Mouse (Mus musculus): Measurements from ENCODE around the gene Edem2.

Gene Edem2

DNA sequence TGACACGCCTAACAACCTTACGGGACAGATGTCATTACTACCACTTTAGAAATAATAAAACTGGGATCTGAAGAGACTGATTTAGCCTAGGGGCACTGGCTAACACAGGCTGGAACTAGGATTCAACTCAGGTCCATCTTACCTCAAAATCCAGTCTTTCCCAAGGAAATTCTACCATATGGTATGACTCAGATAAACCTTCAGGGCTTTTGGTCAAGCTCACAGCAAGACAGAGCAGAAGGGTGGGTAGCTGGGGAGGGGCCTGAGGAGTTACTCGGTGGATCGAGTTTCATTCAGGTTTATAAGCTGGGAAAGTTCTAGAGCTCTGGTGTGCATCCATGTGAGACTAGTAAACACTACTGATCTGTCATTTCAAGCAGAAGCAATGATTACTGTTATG is 40.1 kb downstream of the Edem2 start:
- in situ Hi-C loops (cut with MboI): no loop called here

DNA sequence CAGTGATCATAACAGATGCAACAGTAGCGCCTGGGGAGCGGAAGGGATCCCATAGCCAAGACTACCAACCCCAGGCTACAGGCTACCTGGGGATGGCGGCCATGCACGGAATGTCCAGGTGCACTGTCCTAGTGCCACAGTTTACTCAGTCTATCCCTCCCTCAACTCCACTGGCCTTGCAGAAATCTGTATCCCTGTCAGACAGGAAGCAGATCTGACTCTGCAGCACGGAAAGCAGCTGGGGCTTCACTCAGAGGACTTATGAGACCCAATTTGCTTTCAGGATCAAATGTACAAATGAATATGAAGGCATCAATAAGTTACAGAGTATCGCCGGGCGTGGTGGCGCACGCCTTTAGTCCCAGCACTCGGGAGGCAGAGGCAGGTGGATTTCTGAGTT is 41.5 kb downstream of the Edem2 start:
- in situ Hi-C loops (cut with MboI): no loop called here

DNA sequence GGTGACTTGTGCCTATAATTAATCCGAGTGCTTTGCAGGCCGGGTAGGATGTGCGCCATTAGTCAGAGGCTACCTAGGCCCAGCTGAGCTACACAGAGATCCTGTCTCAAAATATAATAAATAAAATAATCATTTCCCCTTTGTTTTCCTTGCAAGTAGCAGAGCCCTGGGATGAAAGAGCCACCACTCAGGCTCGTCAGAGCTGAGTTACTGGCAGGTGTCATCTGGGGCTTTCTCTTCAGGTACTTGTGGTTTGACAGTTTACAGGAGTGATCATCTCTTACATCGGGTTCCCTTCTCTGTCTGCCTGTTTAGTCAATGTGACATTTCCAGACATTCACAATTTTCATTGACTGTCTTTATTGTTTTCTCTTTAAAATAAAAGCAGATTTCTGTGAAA is 42.7 kb downstream of the Edem2 start:
- in situ Hi-C loops (cut with MboI): no loop called here

DNA sequence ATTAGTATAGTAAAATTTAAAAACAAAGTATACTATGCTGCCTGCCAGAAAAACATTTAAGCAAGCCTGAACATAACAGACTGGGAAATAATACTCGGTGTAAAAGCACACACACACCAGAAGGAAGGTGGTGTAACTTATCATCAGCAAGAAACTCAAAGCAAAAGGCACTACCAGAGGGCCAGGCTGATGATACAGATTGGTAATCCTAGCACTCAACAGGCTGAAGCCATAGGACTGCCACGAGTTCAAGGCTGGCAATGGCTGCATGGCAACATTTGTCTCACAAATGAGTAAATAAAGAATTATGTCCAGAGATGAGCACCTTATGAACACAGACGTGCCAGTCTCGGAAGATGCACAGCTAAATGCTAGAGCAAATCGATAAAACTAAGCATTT is 45.5 kb downstream of the Edem2 start:
- in situ Hi-C loops (cut with MboI): no loop called here

DNA sequence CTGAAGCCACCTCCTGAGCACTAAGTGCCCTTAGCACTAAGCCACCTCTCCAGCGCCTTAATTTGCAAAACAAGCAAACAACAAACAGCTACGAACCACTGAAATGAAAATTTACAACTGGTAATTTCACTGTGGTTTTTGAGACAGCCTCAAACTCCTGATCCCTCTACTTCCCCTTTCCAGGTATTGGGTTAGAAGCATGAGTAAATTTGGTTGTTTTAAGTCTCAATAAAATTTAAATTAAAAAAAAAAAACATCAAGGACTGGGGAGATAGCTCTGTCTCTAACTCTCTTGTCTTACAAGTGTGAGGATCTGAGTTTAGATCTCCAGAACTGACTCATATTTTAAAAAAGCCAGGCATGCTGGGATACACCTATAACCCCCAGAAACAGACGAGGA is 46.1 kb downstream of the Edem2 start:
- in situ Hi-C loops (cut with MboI): no loop called here

DNA sequence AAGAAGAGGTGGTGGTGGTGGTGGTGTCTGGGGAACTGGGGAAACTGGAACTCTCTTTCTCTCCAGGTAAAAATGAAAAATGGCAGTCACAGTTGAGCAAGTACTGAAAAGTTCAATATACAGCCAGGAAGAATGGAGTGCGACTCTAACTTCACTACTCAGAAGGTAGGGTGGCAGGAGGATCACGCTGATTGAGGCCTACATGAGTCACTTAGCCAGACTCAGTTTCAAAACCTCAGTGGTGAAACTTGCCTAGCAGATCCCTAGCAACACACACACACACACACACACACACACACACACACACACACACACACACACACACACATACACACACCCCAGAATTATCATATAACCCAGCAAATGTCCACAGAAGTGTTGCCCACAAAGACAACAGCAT is 47.4 kb downstream of the Edem2 start:
- in situ Hi-C loops (cut with MboI): no loop called here

DNA sequence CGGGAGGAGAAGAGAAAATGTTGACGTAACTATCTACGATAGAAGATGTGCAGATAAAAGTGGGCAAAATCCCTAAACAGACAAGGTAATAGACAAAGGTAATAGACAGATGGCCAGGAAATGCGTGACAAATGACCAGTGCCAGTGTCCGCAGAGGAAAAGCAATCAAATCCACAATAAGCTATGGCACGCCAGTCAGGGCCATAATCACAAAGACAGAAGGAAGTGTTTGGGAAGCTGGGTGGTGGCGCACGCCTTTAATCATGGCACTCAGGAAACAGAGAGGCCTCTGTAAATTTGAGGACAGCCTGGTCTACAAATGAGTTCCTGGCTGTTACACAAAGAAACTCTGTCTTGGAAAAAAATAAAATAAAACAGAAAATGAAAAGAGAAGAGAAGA is 48.1 kb downstream of the Edem2 start:
- in situ Hi-C loops (cut with MboI): no loop called here

DNA sequence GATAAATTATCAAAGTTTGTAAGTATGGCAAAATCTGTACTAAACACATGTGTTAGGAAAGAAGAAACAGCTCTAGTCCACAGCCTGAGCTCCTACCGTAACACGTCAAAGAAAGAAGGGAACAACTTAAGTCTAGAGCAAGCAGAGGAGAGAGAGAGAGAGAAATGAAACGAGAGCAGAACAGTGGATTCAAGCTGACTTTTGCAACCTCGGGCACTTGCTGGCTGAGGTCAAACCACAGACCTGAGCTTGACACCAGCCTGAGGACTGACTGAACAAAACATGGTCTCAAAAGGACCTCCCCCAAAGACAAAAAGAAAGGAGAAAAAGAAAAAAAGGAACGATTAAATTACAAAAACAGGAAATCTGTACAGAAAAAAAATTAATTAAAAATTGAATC is 48.7 kb downstream of the Edem2 start:
- in situ Hi-C loops (cut with MboI): no loop called here

DNA sequence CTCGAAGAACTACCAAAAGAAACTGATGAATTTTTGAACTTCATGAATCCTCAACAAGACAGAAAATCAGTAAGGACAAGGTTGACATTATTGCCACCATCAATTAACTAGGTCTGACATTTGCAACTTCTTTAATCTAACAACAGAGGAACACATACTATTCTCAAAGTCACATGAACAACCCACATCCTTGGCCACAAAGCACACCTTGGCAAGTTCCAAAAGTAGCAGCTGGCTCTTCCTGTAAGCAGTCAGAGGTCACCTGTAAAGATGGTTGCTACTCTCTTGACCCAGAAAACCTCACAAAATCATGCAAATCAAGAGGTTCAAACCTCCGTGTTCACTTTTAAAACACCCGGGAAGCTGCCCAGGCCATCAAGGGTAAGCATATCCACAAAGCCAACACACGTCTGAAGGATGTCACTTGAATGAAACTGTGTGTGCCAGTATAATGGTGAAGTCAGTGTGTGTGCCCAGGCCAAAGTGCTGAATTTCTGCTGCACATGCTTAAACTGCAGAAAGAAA is 49.6 kb downstream of the Edem2 start:
- in situ Hi-C loops (cut with MboI): no loop called here

DNA sequence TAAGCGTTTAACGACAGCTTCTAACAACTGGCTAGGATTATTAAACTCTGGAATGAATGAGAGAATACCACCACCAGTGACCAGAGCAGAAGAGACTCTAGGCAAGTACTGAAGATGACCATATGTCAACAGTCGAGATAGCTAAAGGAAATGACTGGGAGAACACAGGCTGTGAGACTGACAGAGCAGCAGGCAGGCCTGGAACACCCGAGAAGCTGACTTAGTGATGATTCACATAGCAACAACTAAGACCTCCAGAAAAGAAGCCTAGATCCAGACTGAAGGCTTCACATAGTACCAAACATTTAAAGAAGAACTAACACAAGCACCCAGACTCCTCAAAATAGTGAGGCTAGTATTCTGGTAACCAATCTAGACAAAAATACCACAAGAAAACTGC is 54.2 kb downstream of the Edem2 start:
- in situ Hi-C loops (cut with MboI): no loop called here

DNA sequence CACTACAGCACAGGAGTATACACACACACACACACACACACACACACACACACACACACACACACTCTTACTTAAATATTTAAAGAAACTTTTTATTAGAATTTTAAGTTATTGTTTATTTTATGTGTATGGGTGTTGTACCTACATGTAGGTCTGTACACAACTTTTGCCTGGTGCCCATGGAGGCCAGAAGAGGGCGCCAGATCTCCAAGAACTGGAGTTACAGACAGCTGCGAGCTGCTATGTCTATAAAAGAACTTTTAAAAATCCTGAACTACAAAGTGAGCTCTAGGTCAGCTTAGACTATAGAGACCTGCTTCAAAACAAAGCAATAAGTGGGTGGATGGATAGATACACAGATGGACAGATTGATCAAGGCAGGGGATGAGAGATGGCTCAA is 55.7 kb downstream of the Edem2 start:
- in situ Hi-C loops (cut with MboI): loop anchor here (25.0 kb wide), 1 partner anchor 89 kb away; the partner anchor contains the start of gene Procr

DNA sequence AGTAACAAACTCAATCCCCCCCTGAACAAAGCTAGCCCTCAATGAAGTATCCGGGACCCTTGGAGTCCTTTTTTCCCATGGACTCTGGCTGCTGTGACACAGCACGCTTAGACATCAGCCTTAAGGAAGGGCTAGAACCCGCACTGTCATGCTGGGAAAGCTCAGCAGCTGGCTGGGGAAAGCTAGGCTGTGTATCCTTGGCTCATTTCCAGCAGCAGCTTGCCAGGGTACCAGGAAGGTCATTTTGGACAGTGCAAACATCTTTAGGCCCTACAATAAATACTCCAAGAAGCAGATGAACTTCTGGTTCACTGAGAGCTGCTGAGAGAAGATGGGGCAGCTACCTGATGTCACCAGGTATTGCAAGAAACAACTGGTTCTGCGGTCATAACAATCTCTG is 58.0 kb downstream of the Edem2 start:
- in situ Hi-C loops (cut with MboI): loop anchor here (25.0 kb wide), 1 partner anchor 91 kb away; the partner anchor contains the start of gene Procr

DNA sequence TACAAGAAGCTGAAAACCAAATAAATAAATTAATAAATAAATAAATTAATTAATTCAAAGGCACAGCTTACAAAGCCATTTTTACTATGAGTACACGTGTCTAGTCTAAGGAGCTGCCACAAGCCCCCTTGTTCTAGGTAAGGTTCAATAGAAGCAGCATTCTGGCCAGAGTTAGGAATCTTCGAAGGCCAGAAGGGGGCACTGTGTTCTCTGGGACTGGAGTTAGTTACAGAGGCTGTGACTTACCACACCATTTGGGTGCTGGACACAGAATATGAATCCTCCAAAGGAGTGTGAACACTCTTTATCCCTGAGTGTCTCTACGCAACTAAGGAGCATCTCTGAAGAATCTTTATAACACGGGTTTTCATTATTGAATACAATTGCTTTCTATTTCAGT is 60.8 kb downstream of the Edem2 start:
- in situ Hi-C loops (cut with MboI): loop anchor here (25.0 kb wide), 1 partner anchor 94 kb away; the partner anchor contains the start of gene Procr

DNA sequence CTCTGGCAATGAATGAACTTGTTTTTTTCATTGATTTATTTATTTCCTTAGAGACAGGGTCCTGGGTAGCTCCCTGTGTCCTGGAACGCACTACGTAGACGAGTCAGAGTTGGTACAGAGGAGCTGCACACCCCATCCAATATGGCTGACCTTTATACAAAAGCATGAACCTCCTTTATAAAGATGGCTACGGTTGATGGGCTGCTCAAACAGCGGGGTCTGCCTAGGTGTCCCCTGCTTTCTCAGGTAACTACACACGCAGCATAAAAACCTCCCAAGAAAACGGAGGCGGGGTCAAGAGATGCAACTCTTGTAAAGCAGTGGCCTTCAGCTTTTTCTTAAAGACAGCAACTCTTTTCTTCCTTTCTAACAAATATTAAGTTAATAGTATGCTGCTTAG is 61.4 kb downstream of the Edem2 start:
- in situ Hi-C loops (cut with MboI): loop anchor here (25.0 kb wide), 1 partner anchor 94 kb away; the partner anchor contains the start of gene Procr

DNA sequence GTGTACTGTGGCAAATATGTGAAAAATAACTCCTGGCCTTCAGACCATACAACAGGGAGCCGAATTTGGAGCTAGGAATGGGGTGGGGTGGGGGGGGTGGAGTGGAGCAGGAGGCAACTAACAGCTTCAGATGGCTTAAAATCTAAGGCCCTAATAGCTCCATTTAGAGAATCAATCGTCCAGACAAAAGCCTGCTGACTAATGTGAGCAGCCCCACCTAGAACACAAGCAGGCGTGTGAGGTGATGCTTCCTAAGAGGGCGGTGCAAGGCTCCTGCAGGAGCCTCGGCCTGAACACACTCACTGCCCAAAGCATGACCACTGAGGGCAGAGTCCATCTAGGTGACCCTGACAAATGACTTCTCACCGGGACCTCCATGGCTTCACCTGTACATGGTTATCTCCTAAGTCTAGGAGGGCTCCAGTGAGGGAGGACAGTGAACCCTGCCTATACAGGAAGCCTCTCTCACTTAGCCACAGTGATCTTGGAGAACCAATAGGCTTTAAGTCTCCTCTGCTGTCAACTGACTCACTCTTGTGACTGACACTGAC is 65.3 kb downstream of the Edem2 start:
- in situ Hi-C loops (cut with MboI): loop anchor here (25.0 kb wide), 1 partner anchor 98 kb away; the partner anchor contains the start of gene Procr

DNA sequence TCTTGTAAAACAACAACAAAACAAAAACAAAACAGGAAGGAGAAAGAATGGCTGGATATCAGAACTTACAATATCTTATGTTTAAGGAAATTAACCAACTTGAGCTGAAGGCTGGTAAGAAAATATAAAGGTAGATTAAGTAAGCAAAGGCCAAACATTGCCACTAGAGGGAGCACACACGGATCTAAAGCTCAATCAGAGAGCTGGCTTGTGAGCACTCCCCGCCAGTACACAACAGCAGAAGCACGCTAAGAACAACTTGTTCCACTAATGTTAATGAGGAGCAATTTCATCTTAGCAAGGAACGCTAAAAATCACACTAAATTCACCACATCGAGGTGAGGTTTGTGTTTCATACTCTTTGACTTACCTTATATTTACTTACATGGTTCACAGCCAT is 66.2 kb downstream of the Edem2 start:
- in situ Hi-C loops (cut with MboI): loop anchor here (25.0 kb wide), 1 partner anchor 99 kb away; the partner anchor contains the start of gene Procr

DNA sequence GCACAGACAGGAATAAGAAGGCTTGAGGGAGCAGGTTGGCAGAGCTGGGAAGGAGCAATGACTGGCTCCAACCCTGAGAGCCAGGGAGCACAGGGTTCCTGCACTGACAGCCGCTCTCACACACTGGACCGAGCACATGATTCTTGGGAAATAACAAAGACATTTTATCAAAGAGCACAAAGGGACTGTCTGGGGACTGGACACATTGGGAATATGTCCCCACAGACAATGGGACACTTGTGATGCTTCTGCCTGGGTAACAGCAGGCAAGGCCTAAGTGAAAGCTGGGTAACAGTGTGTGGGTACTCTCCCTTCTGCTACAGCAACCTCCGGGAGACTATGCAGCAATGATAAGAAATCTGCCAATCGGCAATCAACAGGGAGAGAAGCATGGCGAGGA is 66.9 kb downstream of the Edem2 start:
- in situ Hi-C loops (cut with MboI): loop anchor here (25.0 kb wide), 1 partner anchor 100 kb away; the partner anchor contains the start of gene Procr

DNA sequence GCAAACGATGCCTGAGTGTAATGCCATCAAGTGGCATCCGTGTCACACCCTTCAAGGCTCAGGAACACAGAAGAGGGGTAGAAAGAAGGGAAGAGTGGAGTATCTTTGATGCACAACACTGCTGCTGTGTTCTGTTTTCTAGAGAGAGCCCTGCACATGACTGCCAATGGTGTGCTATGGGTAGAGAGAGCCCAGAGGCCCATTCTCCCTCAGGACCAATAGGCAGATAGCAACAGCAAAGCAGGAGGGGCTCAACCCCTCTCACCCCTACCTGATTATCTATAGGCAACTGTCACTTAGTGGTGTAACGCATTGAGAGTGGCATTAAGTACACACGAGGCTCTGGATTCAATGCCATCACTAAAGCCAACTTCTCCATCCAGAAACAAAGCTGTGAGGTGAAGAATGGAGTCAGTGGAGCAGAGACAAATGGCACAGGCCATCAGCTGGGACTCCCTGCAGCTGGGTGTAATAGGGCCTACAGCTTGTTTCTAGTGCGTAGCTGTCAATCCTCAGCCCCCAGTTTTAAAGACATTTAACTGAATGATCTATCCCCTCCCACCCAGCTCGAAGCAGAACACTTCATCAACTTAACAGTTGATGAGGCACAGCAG is 73.4 kb downstream of the Edem2 start:
- in situ Hi-C loops (cut with MboI): loop anchor here (25.0 kb wide), 1 partner anchor 106 kb away; the partner anchor contains the start of gene Procr

DNA sequence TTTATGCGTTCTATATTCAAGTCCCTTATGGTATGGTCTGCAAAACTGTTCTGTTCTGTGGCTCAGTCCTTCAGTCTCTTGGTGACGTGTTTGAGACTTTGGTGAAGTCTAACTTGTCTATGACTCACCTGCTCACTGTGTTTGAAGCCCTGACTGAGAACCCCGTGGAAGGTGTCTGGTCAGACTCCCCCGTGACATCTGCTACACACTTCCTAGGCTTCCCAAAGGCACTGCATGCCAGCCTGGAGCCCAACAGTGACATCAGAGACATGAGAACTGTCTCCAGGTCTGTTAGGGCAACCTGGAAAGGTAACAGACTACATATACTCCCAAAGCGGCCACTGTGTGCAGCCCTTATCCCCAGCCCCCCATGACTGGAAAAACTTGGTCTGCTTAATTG is 76.7 kb downstream of the Edem2 start:
- in situ Hi-C loops (cut with MboI): loop anchor here (25.0 kb wide), 1 partner anchor 110 kb away; the partner anchor contains the start of gene Procr

Measured in mature B cell (primary cell).